Mouse (Mus musculus): ENCODE data around the gene Casd1. TPM values are rescaled to one million over a fixed set of nuclear protein-coding genes. Genes with fewer than 3 reads are reported as not detected.

The Casd1 gene
- total RNA-seq (2021), result 10 to 100 TPM; 51.1 TPM
- long read RNA-seq, experiment 1, transcript Casd1-201 (18 exons, 3,961 nt), result major isoform, 30 of 57 reads
- long read RNA-seq, experiment 1, partial matches to known transcripts, result 14 of 57 reads
- long read RNA-seq, experiment 1, other reads (novel, unspliced or antisense), result 13 of 57 reads
- long read RNA-seq, experiment 2, transcript Casd1-201 (18 exons, 3,961 nt), result major isoform, 21 of 44 reads
- long read RNA-seq, experiment 2, partial matches to known transcripts, result 16 of 44 reads
- long read RNA-seq, experiment 2, other reads (novel, unspliced or antisense), result 7 of 44 reads

- DNase-seq (ENCODE audit: low spot score in 2 of 2), result peak; percentile 59 to 67
These were observed at the start of gene Casd1 for GRCm38 (mm10) chr6:4600658-4601296. Gene Casd1, plus strand, starts transcription at chr6:4600839.

- DNase-seq (ENCODE audit: low spot score in 2 of 2), result no peak
These were observed 45.3 kb upstream of the Casd1 start for GRCm38 (mm10) chr6:4555366-4555765.

GRCm38 (mm10) chr6:4557086-4557485, 43.6 kb upstream of the Casd1 start:
- no peak for DNase-seq (ENCODE audit: low spot score in 2 of 2)

- peak in 1 of 2 experiments; percentile 50 for DNase-seq (ENCODE audit: low spot score in 2 of 2)
These were observed 43.0 kb upstream of the Casd1 start for GRCm38 (mm10) chr6:4557678-4558077.

- DNase-seq (ENCODE audit: low spot score in 2 of 2), result no peak
These were observed 39.5 kb upstream of the Casd1 start for GRCm38 (mm10) chr6:4561156-4561555.

- no peak for DNase-seq (ENCODE audit: low spot score in 2 of 2)
These were observed 39.0 kb upstream of the Casd1 start for GRCm38 (mm10) chr6:4561621-4562020.

- DNase-seq (ENCODE audit: low spot score in 2 of 2), result no peak
These were observed 38.2 kb upstream of the Casd1 start for GRCm38 (mm10) chr6:4562401-4562800.

GRCm38 (mm10) chr6:4563477-4563876, 37.2 kb upstream of the Casd1 start:
- DNase-seq (ENCODE audit: low spot score in 2 of 2), result no peak

- no peak for DNase-seq (ENCODE audit: low spot score in 2 of 2)
These were observed 30.2 kb upstream of the Casd1 start for GRCm38 (mm10) chr6:4570412-4570811.

GRCm38 (mm10) chr6:4577756-4578155, 22.9 kb upstream of the Casd1 start:
- no peak for DNase-seq (ENCODE audit: low spot score in 2 of 2)

GRCm38 (mm10) chr6:4578343-4578742, 22.3 kb upstream of the Casd1 start:
- no peak for DNase-seq (ENCODE audit: low spot score in 2 of 2)

GRCm38 (mm10) chr6:4579620-4580019, 21.0 kb upstream of the Casd1 start:
- no peak for DNase-seq (ENCODE audit: low spot score in 2 of 2)

GRCm38 (mm10) chr6:4583485-4583884, 17.2 kb upstream of the Casd1 start:
- DNase-seq (ENCODE audit: low spot score in 2 of 2), result no peak

- no peak for DNase-seq (ENCODE audit: low spot score in 2 of 2)
These were observed 12.7 kb upstream of the Casd1 start for GRCm38 (mm10) chr6:4587946-4588345.

- no peak for DNase-seq (ENCODE audit: low spot score in 2 of 2)
These were observed 11.9 kb upstream of the Casd1 start for GRCm38 (mm10) chr6:4588722-4589121.

GRCm38 (mm10) chr6:4590089-4590488, 10.6 kb upstream of the Casd1 start:
- DNase-seq (ENCODE audit: low spot score in 2 of 2), result no peak

GRCm38 (mm10) chr6:4597711-4598110, 2.9 kb upstream of the Casd1 start:
- DNase-seq (ENCODE audit: low spot score in 2 of 2), result no peak

GRCm38 (mm10) chr6:4600085-4600657, 468 bp upstream of the Casd1 start:
- DNase-seq (ENCODE audit: low spot score in 2 of 2), result no peak

GRCm38 (mm10) chr6:4601297-4601931, 775 bp downstream of the Casd1 start:
- peak; percentile 28 to 46 for DNase-seq (ENCODE audit: low spot score in 2 of 2)

- DNase-seq (ENCODE audit: low spot score in 2 of 2), result no peak
These were observed 1.4 kb downstream of the Casd1 start for GRCm38 (mm10) chr6:4602012-4602411.

GRCm38 (mm10) chr6:4606394-4606793, 5.8 kb downstream of the Casd1 start:
- DNase-seq (ENCODE audit: low spot score in 2 of 2), result no peak
